Mouse (Mus musculus) hindbrain, embryonic 16.5 days (tissue): ENCODE results near the gene Gm49711. TPM values are rescaled to one million over a fixed set of nuclear protein-coding genes. Genes with fewer than 3 reads are reported as not detected.

Source experiments
- ATAC-seq: fragments of 200-750 bp; cut with Nextera tagmentation; 2 replicates; pipeline ENCODE4 v1.8.0; 2017; ENCODE audit warnings: moderate TSS enrichment, moderate library complexity
- H3K27ac ChIP-seq: fragments of 300-500 bp; sonication (generic); 2 replicates; pipeline ENCODE4 v1.5.1; 2014; ENCODE audit warnings: low read depth, mild to moderate bottlenecking, control low read depth, low read length, moderate library complexity
- H3K27me3 ChIP-seq: fragments of 300-500 bp; sonication (generic); replicated peaks from 2 replicates; pipeline ENCODE4 v1.6.1; 2014; ENCODE audit warnings: low read length; ENCODE audit not compliant: control insufficient read depth, insufficient read depth
- H3K36me3 ChIP-seq: fragments of 300-500 bp; sonication (generic); 2 replicates; pipeline ENCODE4 v1.6.1; 2014; ENCODE audit warnings: mild to moderate bottlenecking, low read length, moderate library complexity, mixed read lengths; ENCODE audit not compliant: control insufficient read depth, insufficient read depth
- H3K4me1 ChIP-seq: fragments of 300-500 bp; sonication (generic); 2 replicates; pipeline ENCODE4 v1.6.1; 2014; ENCODE audit warnings: low read depth, low read length; ENCODE audit not compliant: control insufficient read depth, insufficient read depth
- H3K4me2 ChIP-seq: fragments of 300-500 bp; sonication (generic); 2 replicates; pipeline ENCODE4 v1.6.1; 2014; ENCODE audit warnings: mild to moderate bottlenecking, low read length, control low read depth, moderate library complexity
- H3K4me3 ChIP-seq: fragments of 300-500 bp; sonication (generic); 2 replicates; pipeline ENCODE4 v1.5.1; 2014; ENCODE audit warnings: mild to moderate bottlenecking, low read length, control low read depth, moderate library complexity
- H3K9ac ChIP-seq: fragments of 300-500 bp; sonication (generic); 2 replicates; pipeline ENCODE4 v1.6.1; 2014; ENCODE audit warnings: low read depth, mild to moderate bottlenecking, control low read depth, low read length, moderate library complexity
- H3K9me3 ChIP-seq: fragments of 300-500 bp; sonication (generic); 2 replicates; pipeline ENCODE4 v1.6.1; 2014; ENCODE audit warnings: mild to moderate bottlenecking, low read length, moderate library complexity; ENCODE audit not compliant: control insufficient read depth
- WGBS: fragments of 180-500 bp; shearing (Covaris S2); extraction: QIAGEN DNeasy Blood & Tissue Kit; methylation state at CpG from one replicate; pipeline ENCODE4 v1.1.7; 2014; 5-methylcytosine and 5-hydroxymethylcytosine counted together
- polyA plus RNA-seq: library from polyadenylated mRNA; unstranded; fragments of >200 nt; fragmentation: Nextera tagmentation; extraction: Ambion mirVana; gene quantifications from 2 replicates; pipeline ENCODE4 v1.2.1, GENCODE M21; 2015

Gm49711 gene
- polyA plus RNA-seq, 1 experiment from 2014 or later, result 0.38 TPM

GRCm38 (mm10) chr16:92177718-92178117, 119.6 kb downstream of the Gm49711 start:
- no peak overlapping the region for H3K4me2 ChIP-seq
- H3K4me3 ChIP-seq, result no peak overlapping the region
- H3K4me1 ChIP-seq, result no peaks in the 10 kb centered on the region
- H3K9ac ChIP-seq, result no peak overlapping the region
- no peak overlapping the region for H3K27ac ChIP-seq
- no peak for ATAC-seq
- H3K27me3 ChIP-seq, result no peaks in the 10 kb centered on the region
- WGBS, result 87% methylated on average over 1 of the region's 1 CpGs
- H3K9me3 ChIP-seq, result no peaks in the 10 kb centered on the region
- H3K36me3 ChIP-seq, result no peaks in the 10 kb centered on the region

GRCm38 (mm10) chr16:92179306-92179705, 121.2 kb downstream of the Gm49711 start:
- Histone ChIP-seq H3K36me3 (no peaks in the 10 kb centered on the region), H3K27ac (no peak overlapping the region), H3K9ac (no peak overlapping the region), H3K4me1 (no peaks in the 10 kb centered on the region), H3K9me3 (no peaks in the 10 kb centered on the region), H3K4me3 (no peak overlapping the region), H3K27me3 (no peaks in the 10 kb centered on the region), H3K4me2 (no peak overlapping the region)
- no peak for ATAC-seq
- WGBS, result 72% methylated on average over 8 of the region's 8 CpGs

- no peaks in the 10 kb centered on the region for H3K36me3 ChIP-seq
- no peak overlapping the region for H3K4me3 ChIP-seq
- no peak overlapping the region for H3K27ac ChIP-seq
- no peaks in the 10 kb centered on the region for H3K27me3 ChIP-seq
- ATAC-seq, result no peak
- no peak overlapping the region for H3K9ac ChIP-seq
- WGBS, result 78% methylated on average over 4 of the region's 4 CpGs
- H3K4me1 ChIP-seq, result no peaks in the 10 kb centered on the region
- H3K9me3 ChIP-seq, result no peaks in the 10 kb centered on the region
- no peak overlapping the region for H3K4me2 ChIP-seq
Observed at GRCm38 (mm10) chr16:92183477-92183876, 125.4 kb downstream of the Gm49711 start.

DNA sequence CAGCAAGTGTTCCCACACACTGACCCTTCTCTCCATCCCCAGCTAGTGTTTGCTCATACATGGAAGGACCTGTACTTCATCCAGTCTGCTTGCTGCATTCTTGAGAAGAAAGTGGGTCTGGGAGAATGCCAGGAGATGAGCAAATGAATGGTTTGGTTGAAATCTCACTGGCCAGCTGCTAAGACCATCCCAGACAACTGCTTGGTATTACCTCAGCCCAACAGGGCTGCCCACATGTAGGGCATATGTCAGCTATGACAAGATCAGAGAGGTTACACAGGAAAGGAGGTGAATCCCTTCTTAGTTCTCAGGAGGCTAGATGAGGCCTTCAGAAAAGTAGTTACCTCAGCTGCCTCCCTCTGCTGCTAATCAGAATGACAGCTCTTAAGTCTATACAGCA, 132.5 kb downstream of the Gm49711 start:
- Histone ChIP-seq H3K9me3 (no peaks in the 10 kb centered on the region), H3K4me2 (no peak overlapping the region), H3K27ac (no peak overlapping the region), H3K36me3 (no peaks in the 10 kb centered on the region), H3K9ac (no peak overlapping the region), H3K4me3 (no peak overlapping the region), H3K27me3 (no peaks in the 10 kb centered on the region), H3K4me1 (no peaks in the 10 kb centered on the region)
- ATAC-seq, result no peak

- no peak overlapping the region for H3K4me3 ChIP-seq
- H3K27me3 ChIP-seq, result no peaks in the 10 kb centered on the region
- H3K36me3 ChIP-seq, result no peaks in the 10 kb centered on the region
- no peak overlapping the region for H3K27ac ChIP-seq
- no peaks in the 10 kb centered on the region; the same call in 1 of the 2 replicates for H3K4me1 ChIP-seq
- H3K9me3 ChIP-seq, result no peaks in the 10 kb centered on the region
- no peak overlapping the region for H3K9ac ChIP-seq
- no peak for ATAC-seq
- H3K4me2 ChIP-seq, result no peak overlapping the region
- 77% methylated on average over 6 of the region's 6 CpGs for WGBS
Observed at GRCm38 (mm10) chr16:92195094-92195493, 137.0 kb downstream of the Gm49711 start.

DNA sequence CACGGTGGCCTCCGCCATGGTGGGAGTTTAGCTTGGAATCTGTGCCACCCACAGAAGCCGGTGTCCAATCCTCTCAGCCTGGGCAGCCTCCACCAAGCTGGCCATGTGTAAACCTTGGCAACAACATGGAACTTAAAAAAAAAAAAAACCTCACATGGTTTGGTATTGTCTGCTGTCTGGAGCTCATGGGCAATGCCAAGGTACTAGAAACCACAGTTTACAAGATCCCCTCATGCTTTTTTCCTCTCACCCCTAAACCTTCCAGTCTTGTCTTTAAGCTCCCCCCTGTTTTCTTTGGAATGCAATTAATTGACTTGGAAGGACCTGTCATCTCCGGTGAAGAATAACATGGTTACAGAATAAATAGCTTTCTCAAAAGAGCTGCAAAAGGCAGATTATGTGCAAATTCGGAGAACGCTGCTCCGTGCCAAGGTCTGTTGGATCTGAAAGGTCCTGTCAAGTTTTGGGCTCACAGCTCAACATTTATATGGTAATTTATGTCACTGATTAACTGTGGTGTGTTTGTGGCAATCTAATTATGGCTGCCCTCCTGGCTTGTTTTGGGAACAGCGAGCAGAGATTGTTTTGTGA, 138.7 kb downstream of the Gm49711 start:
- H3K4me2 ChIP-seq, result no peak overlapping the region
- H3K27me3 ChIP-seq, result no peaks in the 10 kb centered on the region
- no peak overlapping the region for H3K4me3 ChIP-seq
- WGBS, result 44% methylated on average over 8 of the region's 8 CpGs
- peak; percentile 63; the same call in 1 of the 2 replicates for ATAC-seq
- no peaks in the 10 kb centered on the region for H3K36me3 ChIP-seq
- H3K4me1 ChIP-seq, result no peaks in the 10 kb centered on the region; the same call in 1 of the 2 replicates
- H3K27ac ChIP-seq, result no peak overlapping the region
- H3K9me3 ChIP-seq, result no peaks in the 10 kb centered on the region
- no peak overlapping the region for H3K9ac ChIP-seq

DNA sequence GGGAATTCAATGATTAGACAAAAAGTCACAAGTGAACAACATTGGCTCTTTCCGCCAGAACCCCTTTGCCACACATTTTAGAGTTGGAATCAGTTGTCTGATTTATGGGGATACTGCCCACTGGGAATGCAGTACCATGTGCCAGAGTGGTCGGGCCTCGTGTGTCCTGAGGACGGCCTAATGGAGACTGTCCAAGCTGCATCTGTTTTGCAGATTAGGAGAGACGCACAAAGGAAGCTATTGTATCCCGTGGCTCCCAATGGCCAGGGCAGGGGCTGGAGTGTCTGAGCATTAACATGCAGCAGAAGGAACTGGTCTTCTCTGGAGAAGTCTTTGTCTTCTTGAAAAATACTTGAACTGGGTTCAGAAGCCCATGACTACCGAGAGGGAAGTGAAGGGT, 142.5 kb downstream of the Gm49711 start:
- peak; percentile 95 for ATAC-seq
- Histone ChIP-seq H3K9me3 (no peaks in the 10 kb centered on the region), H3K4me3 (no peak overlapping the region), H3K27ac (peak overlapping the region; percentile 5; the same call in 1 of the 2 replicates), H3K4me1 (no peaks in the 10 kb centered on the region; the same call in 1 of the 2 replicates), H3K27me3 (no peaks in the 10 kb centered on the region), H3K4me2 (no peak overlapping the region), H3K9ac (no peak overlapping the region), H3K36me3 (no peaks in the 10 kb centered on the region)
- 31% methylated on average over 7 of the region's 7 CpGs for WGBS

- H3K9me3 ChIP-seq, result no peaks in the 10 kb centered on the region
- no peak overlapping the region for H3K27ac ChIP-seq
- H3K4me2 ChIP-seq, result no peak overlapping the region
- H3K36me3 ChIP-seq, result no peaks in the 10 kb centered on the region
- ATAC-seq, result no peak
- no peak overlapping the region for H3K4me3 ChIP-seq
- H3K9ac ChIP-seq, result no peak overlapping the region
- H3K27me3 ChIP-seq, result no peaks in the 10 kb centered on the region
- 82% methylated on average over 8 of the region's 8 CpGs for WGBS
- H3K4me1 ChIP-seq, result no peaks in the 10 kb centered on the region
Observed at GRCm38 (mm10) chr16:92203599-92203998, 145.5 kb downstream of the Gm49711 start.

DNA sequence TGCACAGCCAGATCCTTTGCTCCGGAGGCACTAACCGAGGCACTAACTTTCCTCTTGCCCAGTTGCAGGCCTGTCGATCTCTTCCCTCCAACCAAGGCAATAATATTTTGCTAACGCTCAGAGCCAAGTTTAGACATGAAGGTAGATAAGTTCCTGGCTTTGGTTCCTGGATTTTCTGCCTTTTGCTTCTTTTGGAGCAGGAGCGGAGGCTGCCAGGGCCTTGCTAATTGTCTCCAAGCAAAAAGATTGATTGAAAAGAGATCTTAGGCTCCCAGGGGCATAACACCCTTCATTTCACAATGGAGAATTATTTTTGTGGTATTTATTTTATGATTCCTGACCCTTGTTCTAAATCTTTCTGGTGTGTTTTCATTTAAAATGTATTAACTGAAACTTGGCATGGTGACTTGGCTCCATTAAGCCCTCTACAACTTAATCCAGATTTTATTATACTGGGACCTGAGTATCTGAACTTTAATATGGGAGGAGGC, 151.2 kb downstream of the Gm49711 start:
- H3K4me2 ChIP-seq, result no peak overlapping the region
- no peaks in the 10 kb centered on the region for H3K9me3 ChIP-seq
- no peak overlapping the region for H3K27ac ChIP-seq
- H3K27me3 ChIP-seq, result no peaks in the 10 kb centered on the region
- 81% methylated on average over 5 of the region's 5 CpGs for WGBS
- no peaks in the 10 kb centered on the region for H3K4me1 ChIP-seq
- no peak overlapping the region for H3K4me3 ChIP-seq
- no peak for ATAC-seq
- no peak overlapping the region for H3K9ac ChIP-seq
- H3K36me3 ChIP-seq, result no peaks in the 10 kb centered on the region
